Mouse (Mus musculus) gastrocnemius, postnatal 10 days (tissue): ENCODE measurements at regions not wholly inside any gene's neighbourhood (a gene's known extent, or its start where the extent isn't known, plus 50 kb on each side); places are given as distances from the start of the nearest gene placed in this dataset.

Experiments used
- DNase-seq: peaks from one replicate; pipeline ENCODE4 v3.0.0; 2021; ENCODE audit warnings: mixed read lengths

DNA sequence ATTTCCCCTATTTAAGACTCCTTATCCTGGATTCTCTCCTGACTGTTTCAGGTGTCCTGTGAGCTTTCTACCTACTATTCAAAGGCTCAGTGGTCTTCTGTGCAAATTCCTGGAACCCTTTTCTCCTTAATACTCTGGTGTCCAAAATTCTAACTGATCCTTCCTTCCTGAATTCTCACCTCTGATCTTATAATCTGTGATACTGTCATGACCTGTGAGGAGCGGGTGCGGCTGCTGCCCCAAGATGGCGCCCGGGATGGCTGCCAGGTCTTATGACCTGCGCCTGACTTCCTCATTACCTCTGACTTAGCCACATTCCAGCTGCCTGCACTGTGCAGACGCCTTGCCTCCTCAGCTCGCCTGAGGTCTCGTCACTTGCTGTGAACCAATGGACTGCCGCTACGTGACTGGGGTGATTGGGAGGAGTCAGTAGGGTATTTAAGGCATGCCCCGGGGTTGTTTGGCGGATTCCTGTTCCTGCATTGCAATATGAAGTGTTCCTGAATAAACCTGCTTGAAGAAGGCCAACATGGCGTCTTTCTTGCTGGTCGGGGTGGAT lies 131.2 kb downstream of the Ptbp2 start:
- no peak for DNase-seq

DNA sequence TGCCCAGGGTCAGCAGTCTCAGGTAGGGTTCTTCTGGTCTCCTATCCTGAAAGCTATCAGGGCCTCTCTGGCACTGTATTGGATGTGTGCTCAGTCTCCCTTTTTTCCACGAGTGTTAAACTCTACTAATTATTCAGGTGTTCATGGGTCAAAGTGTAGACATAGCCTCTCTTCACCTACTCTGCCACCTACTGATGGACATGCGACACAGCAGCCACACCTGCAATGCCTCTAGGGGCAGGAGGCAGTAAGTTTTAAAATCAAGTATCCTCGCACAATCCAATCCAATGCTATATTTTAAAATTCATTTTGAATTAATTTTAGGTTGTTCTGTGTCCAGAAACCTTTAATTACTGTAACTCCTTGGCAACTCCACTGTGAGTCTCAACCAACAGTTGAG lies 145.6 kb downstream of the Ptbp2 start:
- no peak for DNase-seq

DNA sequence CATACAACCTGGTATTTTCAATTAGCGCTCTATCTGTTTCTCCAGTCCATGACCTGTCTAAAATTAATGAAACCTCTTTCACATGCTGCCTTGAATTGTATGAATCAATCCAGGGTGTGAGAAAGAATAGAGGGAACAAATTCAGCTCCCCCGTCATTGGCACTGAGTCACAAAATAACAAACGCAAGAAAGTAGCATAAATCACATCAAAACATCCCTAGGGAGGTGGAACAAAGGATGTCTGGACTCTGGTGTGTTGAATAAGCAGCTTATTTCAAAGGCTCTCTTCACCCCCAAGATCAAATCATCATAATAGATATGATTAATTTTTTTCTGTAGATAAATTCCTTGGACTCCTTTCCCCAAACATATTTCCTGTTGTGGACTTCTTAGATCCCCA lies 148.6 kb downstream of the Ptbp2 start:
- no peak for DNase-seq

DNA sequence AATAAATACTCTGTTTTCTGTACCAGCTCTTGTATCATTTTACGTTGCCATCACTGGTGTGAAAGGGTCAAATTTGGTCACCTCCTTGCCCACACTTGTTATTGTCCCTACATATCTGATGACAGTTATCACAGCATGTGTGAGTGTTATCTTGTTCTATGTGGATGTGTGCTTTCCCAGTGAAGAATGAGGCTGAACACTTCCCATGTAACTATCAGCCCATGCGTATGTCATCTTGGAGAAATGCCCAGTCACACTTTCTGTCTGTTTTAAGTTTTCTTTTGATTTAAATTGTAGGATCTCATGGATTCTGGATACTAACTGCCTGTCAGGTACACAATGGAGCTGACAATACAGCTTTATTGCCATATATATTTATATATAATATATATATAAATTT lies 150.8 kb downstream of the Ptbp2 start:
- DNase-seq: no peak

DNA sequence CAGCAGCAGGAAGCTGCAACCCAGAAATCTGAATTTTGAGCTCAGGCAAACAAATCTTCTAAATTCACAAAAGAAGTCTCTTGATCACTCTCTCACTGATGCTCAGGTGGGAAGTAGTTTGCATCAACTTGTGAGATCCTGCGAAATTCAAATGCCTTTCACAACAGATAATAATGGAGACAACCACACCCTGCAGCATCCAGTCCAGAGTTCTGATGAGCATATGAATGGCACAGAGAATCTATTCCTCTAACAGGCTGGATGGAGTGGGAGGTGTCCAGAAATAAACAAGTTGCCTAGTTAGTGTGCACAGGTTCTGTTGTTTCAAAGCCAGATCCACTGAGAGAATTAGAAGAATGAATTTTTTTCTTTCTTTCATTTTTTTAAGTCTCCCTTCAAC lies 178.2 kb downstream of the Ptbp2 start:
- no peak for DNase-seq

DNA sequence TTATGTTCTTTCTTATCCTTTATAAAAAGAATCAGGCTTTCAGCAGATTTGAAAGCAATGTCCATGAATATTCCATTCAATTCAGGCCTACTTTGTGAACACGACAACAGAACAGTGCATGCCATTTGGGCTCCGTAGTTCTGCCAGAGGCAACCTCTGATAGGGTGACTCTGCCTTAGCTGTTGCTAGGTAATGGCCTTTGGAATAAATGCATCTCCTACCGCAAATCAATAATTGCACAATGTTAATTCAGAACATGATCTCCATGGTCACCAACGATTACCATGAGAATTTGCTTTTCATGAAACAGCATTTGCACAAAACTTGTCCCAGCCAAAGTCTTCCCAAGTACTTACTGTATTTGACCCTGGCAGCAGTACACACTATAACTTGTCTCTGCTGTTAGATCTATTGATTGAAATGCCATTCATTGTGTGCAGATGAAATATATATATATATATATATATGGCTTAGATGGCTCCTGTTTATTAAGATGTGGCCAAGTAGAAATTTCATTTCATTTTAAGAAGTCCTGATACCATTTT lies 195.3 kb downstream of the Ptbp2 start:
- DNase-seq: no peak

DNA sequence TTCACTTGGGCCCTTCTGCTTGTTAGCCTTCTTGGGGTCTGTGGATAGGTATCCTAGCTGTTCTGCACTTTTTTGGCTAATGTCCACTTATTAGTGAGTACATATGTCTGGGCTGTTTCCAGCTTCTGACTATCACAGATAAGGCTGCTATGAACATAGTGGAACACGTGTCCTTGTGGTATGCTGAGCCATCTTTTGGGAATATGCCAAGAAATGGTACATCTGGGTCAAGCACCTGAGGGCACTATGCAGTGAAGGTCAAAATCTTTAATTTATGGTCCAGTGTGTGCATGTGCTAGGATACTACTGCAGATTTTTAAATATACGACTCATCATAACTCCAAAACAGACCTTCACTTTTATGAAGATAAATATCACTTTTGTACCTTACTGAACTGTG lies 196.3 kb downstream of the Ptbp2 start:
- no peak for DNase-seq

DNA sequence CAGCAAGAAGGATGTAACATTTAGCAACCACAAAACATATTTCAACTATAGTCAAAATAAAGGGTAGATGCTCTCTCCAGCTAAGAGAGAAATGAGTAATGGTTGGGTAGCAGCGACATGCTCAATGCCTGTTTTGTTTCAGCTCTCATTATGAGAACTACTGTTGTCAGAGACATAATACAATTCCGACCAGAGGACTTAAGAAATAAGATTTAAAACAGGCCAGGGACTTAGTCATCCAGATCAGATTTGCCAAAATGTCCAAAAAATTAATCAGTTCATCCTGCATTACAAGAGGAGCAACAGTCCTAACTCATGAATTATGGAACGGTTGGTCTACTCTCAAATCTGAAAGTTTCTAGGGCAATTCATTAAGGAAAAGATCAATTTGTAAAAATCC lies 208.8 kb downstream of the Ptbp2 start:
- no peak for DNase-seq

DNA sequence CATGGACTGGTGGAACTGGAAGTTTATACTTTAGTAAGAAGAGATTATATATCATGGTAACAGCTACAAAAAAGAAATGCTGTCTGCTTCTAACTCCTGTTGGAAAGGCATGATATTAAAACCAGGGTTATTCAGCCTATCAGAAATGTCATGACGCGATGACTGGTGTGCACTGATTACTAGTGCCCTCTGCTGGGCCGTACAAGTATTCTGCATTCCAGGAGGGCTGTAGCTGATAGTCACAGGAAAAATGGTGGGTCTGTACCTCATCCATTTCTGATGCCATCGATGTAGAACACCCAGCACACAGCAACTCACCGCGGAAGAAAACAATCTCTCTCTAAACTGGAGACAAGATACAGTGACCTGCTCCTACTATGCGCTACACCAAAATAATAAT lies 246.4 kb downstream of the Ptbp2 start:
- DNase-seq: no peak

DNA sequence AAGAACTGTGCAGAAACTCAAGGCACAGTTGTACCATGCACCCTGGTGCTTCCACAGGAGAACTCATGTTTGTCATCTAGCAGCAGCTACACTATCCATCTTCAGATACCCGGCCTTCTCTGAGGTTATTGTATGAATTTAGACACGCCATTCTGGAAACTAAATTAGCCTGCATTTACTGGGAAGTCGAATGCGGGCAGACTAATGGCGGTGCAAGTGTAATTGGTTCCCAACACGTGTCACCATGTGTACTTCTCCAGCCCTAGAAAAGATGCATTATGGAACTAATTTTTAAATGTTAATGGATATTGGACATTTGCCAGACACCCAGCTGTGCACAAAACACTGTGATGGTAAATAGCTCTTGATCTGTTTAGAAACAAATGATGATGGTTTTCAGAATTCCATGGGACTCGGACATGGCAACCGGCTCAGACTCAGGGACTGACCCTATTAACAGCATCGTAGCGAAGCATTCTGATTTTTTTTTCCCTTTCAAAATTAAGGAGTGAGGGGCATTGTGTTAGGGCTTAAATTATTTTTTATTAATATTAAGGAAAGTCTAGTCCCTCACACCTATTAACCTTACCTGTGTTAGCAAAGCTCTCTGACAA lies 259.6 kb downstream of the Ptbp2 start:
- DNase-seq: no peak

DNA sequence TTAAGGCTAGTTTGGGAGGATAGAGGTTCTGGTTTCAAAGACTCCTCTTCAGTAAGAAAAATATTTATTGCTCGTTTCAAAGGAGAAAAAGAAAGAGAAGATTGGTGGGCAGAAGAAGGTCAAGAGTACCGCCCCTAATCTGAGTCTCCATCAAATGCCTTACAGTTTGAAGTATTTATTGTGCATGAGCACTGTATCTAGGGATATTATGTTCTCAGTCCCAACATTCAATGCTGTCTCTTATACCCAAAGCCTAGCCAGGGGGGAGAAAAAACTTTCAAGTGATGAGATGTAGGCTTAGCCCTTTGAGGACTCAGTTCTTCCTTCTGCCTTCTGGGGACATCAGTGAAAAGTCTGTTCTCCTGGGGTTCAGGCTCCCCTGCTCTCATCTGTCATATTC lies 271.7 kb downstream of the Ptbp2 start:
- no peak for DNase-seq

DNA sequence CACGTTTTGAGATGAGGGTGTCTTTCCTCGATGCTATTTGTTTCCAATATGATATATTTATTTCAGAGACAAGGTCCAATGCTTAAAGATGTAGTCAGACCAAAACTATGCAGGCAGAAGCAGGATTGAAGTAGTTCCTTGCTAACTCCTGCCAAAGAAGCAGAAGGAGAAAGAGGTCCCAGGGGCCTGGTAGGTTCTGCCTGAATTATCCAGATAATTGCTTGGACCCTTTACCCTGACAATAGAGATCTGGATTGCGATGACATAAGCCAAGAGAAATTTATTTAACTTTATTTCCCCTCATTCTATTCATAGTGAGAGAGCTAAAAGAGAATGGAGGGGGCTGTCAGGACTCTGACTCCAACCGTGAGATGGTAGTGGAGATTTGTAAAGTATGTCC lies 275.1 kb downstream of the Ptbp2 start:
- DNase-seq: no peak

DNA sequence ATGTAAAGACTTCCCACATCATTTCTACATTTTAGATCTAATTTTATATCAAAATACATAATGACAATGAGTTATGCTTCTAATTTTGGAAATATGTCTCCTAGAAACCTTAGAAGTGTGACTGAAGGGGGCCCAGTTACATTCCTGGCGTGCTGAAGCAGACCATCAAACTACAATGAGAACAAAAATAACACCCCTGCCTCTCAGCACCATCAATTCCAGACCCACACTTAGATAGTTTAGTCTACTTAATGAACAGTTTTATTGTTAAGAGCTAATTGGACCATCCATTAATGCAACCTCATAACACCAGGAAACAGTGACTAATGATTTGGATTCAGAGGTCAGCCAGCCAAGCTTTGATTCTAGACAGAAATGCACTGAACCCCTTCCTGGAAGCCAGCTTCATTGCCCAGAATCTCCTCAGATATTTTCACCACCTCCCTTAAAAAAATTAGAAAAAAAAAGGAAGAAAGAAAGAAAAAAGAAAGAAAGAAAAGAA lies 280.7 kb downstream of the Ptbp2 start:
- no peak for DNase-seq

DNA sequence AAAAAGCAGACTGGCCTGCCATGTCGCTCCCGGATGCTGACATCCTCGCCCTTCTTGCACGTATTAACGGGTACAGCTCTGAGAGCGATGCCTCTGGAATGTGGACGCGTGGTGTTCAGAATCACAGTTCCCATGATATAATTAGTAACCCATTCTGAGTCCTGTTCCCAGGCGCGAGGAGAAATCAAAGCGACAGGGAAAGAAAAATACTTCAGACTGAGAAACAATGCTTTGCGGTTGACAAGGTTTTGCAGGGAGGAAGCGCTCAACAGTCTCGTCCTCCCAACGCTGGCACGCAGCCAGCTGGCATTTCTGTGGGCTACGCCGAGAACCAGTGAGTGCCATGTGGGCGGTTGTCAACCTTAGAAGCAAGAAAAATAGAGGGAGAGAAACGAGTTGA lies 285.6 kb downstream of the Ptbp2 start:
- peak; percentile 10 for DNase-seq

DNA sequence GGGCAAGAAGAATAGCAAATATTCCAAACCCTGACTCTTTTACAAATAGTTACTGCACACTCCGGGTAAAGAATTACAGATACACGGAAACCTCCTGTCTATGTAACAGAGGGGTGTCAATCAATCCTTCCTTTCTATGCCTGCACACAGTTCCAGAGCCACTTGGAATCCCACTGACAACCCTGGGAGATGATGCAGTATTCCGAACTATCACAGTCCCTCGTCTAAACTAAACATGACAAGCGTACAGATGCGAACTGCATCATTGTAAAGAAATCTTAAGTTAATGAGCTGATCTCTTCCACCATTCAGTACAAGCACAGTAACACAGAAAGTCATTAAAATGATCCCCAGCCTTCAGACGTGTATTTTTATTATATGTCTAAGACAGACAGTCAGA lies 286.4 kb downstream of the Ptbp2 start:
- no peak for DNase-seq

DNA sequence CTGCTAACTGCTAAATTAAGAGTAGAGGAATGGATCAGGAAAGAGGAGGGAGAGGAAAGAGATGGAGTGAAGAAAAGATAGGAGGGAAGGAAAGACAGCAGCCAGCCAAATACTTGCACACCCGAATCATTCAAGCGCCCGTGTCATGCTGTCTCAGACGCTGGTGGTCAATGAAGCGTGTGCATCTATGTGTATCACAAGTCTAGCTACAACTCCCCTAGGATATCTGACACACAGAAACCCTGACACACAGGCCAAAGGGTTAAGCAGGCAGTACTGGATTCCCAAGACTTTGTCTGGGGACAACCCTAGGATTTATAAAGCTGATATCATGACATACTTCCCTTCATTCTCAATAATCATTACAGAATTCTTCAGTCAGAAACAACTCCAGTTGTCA lies 289.7 kb downstream of the Ptbp2 start:
- DNase-seq: no peak

DNA sequence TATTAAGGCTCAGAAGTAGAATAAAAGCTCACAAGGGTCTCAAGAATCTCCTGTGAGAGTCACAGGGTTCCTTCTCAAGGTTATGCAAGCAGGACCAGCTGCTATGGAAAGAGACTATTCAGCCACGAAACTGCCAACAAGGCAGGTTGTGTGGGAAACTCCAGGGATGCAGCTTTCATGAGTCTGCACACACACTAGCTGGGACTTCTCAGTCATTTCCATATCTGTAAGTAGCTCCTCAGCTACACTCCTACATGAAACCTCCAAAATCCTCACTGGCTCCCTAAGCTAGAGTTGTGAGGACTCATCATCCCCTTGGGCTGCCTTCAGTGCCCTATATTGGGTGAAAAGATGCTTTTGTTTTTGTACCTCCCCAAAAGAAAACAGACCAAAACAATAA lies 291.6 kb downstream of the Ptbp2 start:
- DNase-seq: no peak

DNA sequence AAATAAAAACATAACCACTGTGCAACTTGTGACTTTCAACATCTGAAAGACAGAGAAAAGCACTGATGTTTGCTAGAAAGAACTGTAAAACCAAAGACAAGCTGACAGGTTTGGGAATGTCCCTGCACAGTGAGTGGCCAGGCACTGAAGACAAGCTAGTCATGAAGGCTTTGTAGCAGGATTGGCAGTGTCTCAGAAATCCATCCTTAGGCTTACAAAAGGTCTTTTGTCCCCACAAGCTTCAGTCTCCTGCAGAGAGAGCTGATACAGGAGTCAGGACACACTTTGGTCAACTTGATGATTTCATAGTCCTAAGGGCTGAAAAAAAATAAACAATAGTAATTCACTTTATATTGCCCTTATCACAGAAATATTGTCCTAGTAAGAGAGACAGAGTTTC lies 294.9 kb downstream of the Ptbp2 start:
- no peak for DNase-seq
